Mouse (Mus musculus) neural tube, embryonic 13.5 days (tissue): Measurements from ENCODE around the gene Cfap43. TPM values are rescaled to one million over a fixed set of nuclear protein-coding genes. Genes with fewer than 3 reads are reported as not detected.

Experiments
- ATAC-seq: fragments of 200-750 bp; cut with Nextera tagmentation; 2 replicates; pipeline ENCODE4 v1.8.0; 2017; ENCODE audit warnings: low read depth, mild to moderate bottlenecking, moderate TSS enrichment, moderate library complexity
- H3K27ac ChIP-seq: fragments of 300-500 bp; sonication (generic); replicated peaks from 2 replicates; pipeline ENCODE4 v1.5.1; 2015; ENCODE audit warnings: moderate library complexity, mild to moderate bottlenecking, inconsistent platforms
- H3K27me3 ChIP-seq: fragments of 300-500 bp; sonication (generic); 2 replicates; pipeline ENCODE4 v1.6.1; 2015; ENCODE audit warnings: mild to moderate bottlenecking, inconsistent platforms
- H3K36me3 ChIP-seq: fragments of 300-500 bp; sonication (generic); 2 replicates; pipeline ENCODE4 v1.6.1; 2015; ENCODE audit warnings: mild to moderate bottlenecking, inconsistent platforms
- H3K4me1 ChIP-seq: fragments of 300-500 bp; sonication (generic); replicated peaks from 2 replicates; pipeline ENCODE4 v1.6.1; 2015; ENCODE audit warnings: inconsistent platforms
- H3K4me2 ChIP-seq: fragments of 300-500 bp; sonication (generic); 2 replicates; pipeline ENCODE4 v1.6.1; 2015; ENCODE audit warnings: inconsistent platforms, mild to moderate bottlenecking, moderate library complexity
- H3K4me3 ChIP-seq: fragments of 300-500 bp; sonication (generic); 2 replicates; pipeline ENCODE4 v1.5.1; 2015; ENCODE audit warnings: mild to moderate bottlenecking, inconsistent platforms
- H3K9ac ChIP-seq: fragments of 300-500 bp; sonication (generic); 2 replicates; pipeline ENCODE4 v1.6.1; 2015; ENCODE audit warnings: moderate library complexity, mild to moderate bottlenecking, inconsistent platforms
- H3K9me3 ChIP-seq: fragments of 300-500 bp; sonication (generic); 2 replicates; pipeline ENCODE4 v1.6.1; 2016; ENCODE audit warnings: inconsistent platforms
- WGBS: fragments of 180-500 bp; shearing (Covaris S2); methylation state at CpG from one replicate; pipeline ENCODE4 v1.1.7; 2015; 5-methylcytosine and 5-hydroxymethylcytosine counted together
- polyA plus RNA-seq: library from polyadenylated mRNA; unstranded; fragments of >200 nt; fragmentation: Nextera tagmentation; extraction: Ambion mirVana; gene quantifications from 2 replicates; pipeline ENCODE4 v1.2.1, GENCODE M21; 2015

The Cfap43 gene
- polyA plus RNA-seq, 1 experiment from 2014 or later = 0.28 TPM

- H3K9ac ChIP-seq = no peak overlapping the region
- WGBS = 29% methylated on average over 10 of the region's 10 CpGs
- no peaks in the 10 kb centered on the region for H3K36me3 ChIP-seq
- no peaks in the 10 kb centered on the region for H3K27me3 ChIP-seq
- H3K4me1 ChIP-seq = no peaks in the 10 kb centered on the region
- no peak for ATAC-seq
- no peak overlapping the region for H3K4me3 ChIP-seq
- H3K4me2 ChIP-seq = no peak overlapping the region
- H3K9me3 ChIP-seq = no peaks in the 10 kb centered on the region
- H3K27ac ChIP-seq = no peak overlapping the region
These were observed 120.5 kb downstream of the Cfap43 start for GRCm38 (mm10) chr19:47798583-47798982.

GRCm38 (mm10) chr19:47796699-47797098 lies 122.4 kb downstream of the Cfap43 start:
- Histone ChIP-seq H3K27ac (no peak overlapping the region), H3K4me2 (no peak overlapping the region), H3K27me3 (no peaks in the 10 kb centered on the region), H3K9me3 (no peaks in the 10 kb centered on the region), H3K9ac (no peak overlapping the region), H3K4me1 (no peaks in the 10 kb centered on the region), H3K4me3 (no peak overlapping the region), H3K36me3 (no peaks in the 10 kb centered on the region)
- ATAC-seq = peak; percentile 47; the same call in 1 of the 2 replicates
- WGBS = 23% methylated on average over 7 of the region's 7 CpGs

GRCm38 (mm10) chr19:47795009-47795728 lies 123.9 kb downstream of the Cfap43 start:
- Histone ChIP-seq H3K4me3 (no peak overlapping the region), H3K27me3 (no peaks in the 10 kb centered on the region), H3K4me1 (no peaks in the 10 kb centered on the region), H3K27ac (no peak overlapping the region), H3K4me2 (no peak overlapping the region), H3K9ac (no peak overlapping the region), H3K36me3 (no peaks in the 10 kb centered on the region), H3K9me3 (no peaks in the 10 kb centered on the region)
- 41% methylated on average over 15 of the region's 15 CpGs for WGBS
- ATAC-seq = no peak

- WGBS = 35% methylated on average over 5 of the region's 5 CpGs
- no peaks in the 10 kb centered on the region for H3K4me1 ChIP-seq
- no peaks in the 10 kb centered on the region for H3K27me3 ChIP-seq
- no peak overlapping the region for H3K4me2 ChIP-seq
- no peaks in the 10 kb centered on the region for H3K36me3 ChIP-seq
- no peak overlapping the region for H3K4me3 ChIP-seq
- no peak for ATAC-seq
- H3K27ac ChIP-seq = no peak overlapping the region
- no peak overlapping the region for H3K9ac ChIP-seq
- no peaks in the 10 kb centered on the region for H3K9me3 ChIP-seq
These were observed 124.8 kb downstream of the Cfap43 start for GRCm38 (mm10) chr19:47794331-47794730.

GRCm38 (mm10) chr19:47790316-47791020 lies 128.6 kb downstream of the Cfap43 start:
- H3K4me3 ChIP-seq = no peak overlapping the region
- no peak for ATAC-seq
- no peak overlapping the region for H3K27ac ChIP-seq
- no peaks in the 10 kb centered on the region for H3K36me3 ChIP-seq
- no peaks in the 10 kb centered on the region for H3K4me1 ChIP-seq
- no peaks in the 10 kb centered on the region for H3K27me3 ChIP-seq
- no peaks in the 10 kb centered on the region for H3K9me3 ChIP-seq
- no peak overlapping the region for H3K4me2 ChIP-seq
- WGBS = 93% methylated on average over 11 of the region's 11 CpGs
- no peak overlapping the region for H3K9ac ChIP-seq

- no peak overlapping the region for H3K4me3 ChIP-seq
- H3K27me3 ChIP-seq = no peaks in the 10 kb centered on the region
- H3K27ac ChIP-seq = no peak overlapping the region
- no peak overlapping the region for H3K9ac ChIP-seq
- no peaks in the 10 kb centered on the region for H3K4me1 ChIP-seq
- H3K9me3 ChIP-seq = no peaks in the 10 kb centered on the region
- no peaks in the 10 kb centered on the region for H3K36me3 ChIP-seq
- ATAC-seq = no peak
- WGBS = 94% methylated on average over 6 of the region's 6 CpGs
- no peak overlapping the region for H3K4me2 ChIP-seq
These were observed 135.2 kb downstream of the Cfap43 start for GRCm38 (mm10) chr19:47783898-47784297.

- H3K4me1 ChIP-seq = no peaks in the 10 kb centered on the region
- H3K9me3 ChIP-seq = no peaks in the 10 kb centered on the region
- H3K27me3 ChIP-seq = no peaks in the 10 kb centered on the region
- no peak for ATAC-seq
- H3K4me2 ChIP-seq = no peak overlapping the region
- no peaks in the 10 kb centered on the region for H3K36me3 ChIP-seq
- no peak overlapping the region for H3K4me3 ChIP-seq
- no peak overlapping the region for H3K9ac ChIP-seq
- WGBS = 82% methylated on average over 11 of the region's 11 CpGs
- no peak overlapping the region for H3K27ac ChIP-seq
These were observed 138.1 kb downstream of the Cfap43 start for GRCm38 (mm10) chr19:47780972-47781371.

- no peak for ATAC-seq
- Histone ChIP-seq H3K4me1 (no peaks in the 10 kb centered on the region), H3K27me3 (no peaks in the 10 kb centered on the region), H3K4me2 (no peak overlapping the region), H3K9me3 (no peaks in the 10 kb centered on the region), H3K9ac (no peak overlapping the region), H3K4me3 (no peak overlapping the region), H3K27ac (no peak overlapping the region), H3K36me3 (no peaks in the 10 kb centered on the region)
- 87% methylated on average over 7 of the region's 7 CpGs for WGBS
These were observed 138.9 kb downstream of the Cfap43 start for GRCm38 (mm10) chr19:47780145-47780544.

- H3K4me2 ChIP-seq = no peak overlapping the region
- no peaks in the 10 kb centered on the region for H3K27me3 ChIP-seq
- no peaks in the 10 kb centered on the region for H3K9me3 ChIP-seq
- no peak overlapping the region for H3K9ac ChIP-seq
- no peaks in the 10 kb centered on the region for H3K36me3 ChIP-seq
- no peaks in the 10 kb centered on the region for H3K4me1 ChIP-seq
- H3K27ac ChIP-seq = no peak overlapping the region
- ATAC-seq = no peak
- no peak overlapping the region for H3K4me3 ChIP-seq
- 79% methylated on average over 6 of the region's 6 CpGs for WGBS
These were observed 141.2 kb downstream of the Cfap43 start for GRCm38 (mm10) chr19:47777847-47778246.

GRCm38 (mm10) chr19:47755625-47756024 lies 163.5 kb downstream of the Cfap43 start:
- no peak for ATAC-seq
- Histone ChIP-seq H3K4me3 (no peak overlapping the region), H3K9ac (no peak overlapping the region), H3K27ac (no peak overlapping the region), H3K36me3 (no peaks in the 10 kb centered on the region), H3K4me2 (no peak overlapping the region), H3K27me3 (no peaks in the 10 kb centered on the region), H3K9me3 (no peaks in the 10 kb centered on the region), H3K4me1 (no peaks in the 10 kb centered on the region)
- 78% methylated on average over 19 of the region's 19 CpGs for WGBS

GRCm38 (mm10) chr19:47754931-47755330 lies 164.2 kb downstream of the Cfap43 start:
- Histone ChIP-seq H3K9me3 (no peaks in the 10 kb centered on the region), H3K27me3 (no peaks in the 10 kb centered on the region), H3K9ac (no peak overlapping the region), H3K27ac (no peak overlapping the region), H3K4me3 (no peak overlapping the region), H3K4me2 (no peak overlapping the region), H3K36me3 (no peaks in the 10 kb centered on the region), H3K4me1 (no peaks in the 10 kb centered on the region)
- no peak for ATAC-seq
- WGBS = 94% methylated on average over 9 of the region's 9 CpGs

- Histone ChIP-seq H3K4me1 (no peaks in the 10 kb centered on the region), H3K36me3 (no peaks in the 10 kb centered on the region), H3K4me3 (no peak overlapping the region), H3K27me3 (no peaks in the 10 kb centered on the region), H3K9ac (no peak overlapping the region), H3K9me3 (no peaks in the 10 kb centered on the region), H3K27ac (no peak overlapping the region), H3K4me2 (no peak overlapping the region)
- 87% methylated on average over 4 of the region's 4 CpGs for WGBS
- no peak for ATAC-seq
These were observed 165.2 kb downstream of the Cfap43 start for GRCm38 (mm10) chr19:47753921-47754320.
